Mouse (Mus musculus): ENCODE measurements around the gene Snx30. TPM values are rescaled to one million over a fixed set of nuclear protein-coding genes. Genes with fewer than 3 reads are reported as not detected.

The Snx30 gene
- polyA plus RNA-seq (2014; fragmentation: Illumina TruSeq; extraction: RNeasy Lipid Tissue Mini Kit (QIAGEN cat#74804)): 5.8 TPM

GRCm38 (mm10) chr4:59805181-59805967 is at the start of gene Snx30:
Gene Snx30, plus strand, starts transcription at chr4:59805840.

GRCm38 (mm10) chr4:59801489-59801888 is 4.2 kb upstream of the Snx30 start, which contains the start of gene Inip:
Gene Inip, minus strand, starts transcription at chr4:59801589.

GRCm38 (mm10) chr4:59914608-59915403 is 109.2 kb downstream of the Snx30 start, which contains the start of gene Slc46a2:
Gene Slc46a2, minus strand, starts transcription at chr4:59915056.

Other genes starting within 250 kb of the Snx30 start
- 130 TPM for gene Hsdl2, start 224.3 kb upstream of the Snx30 start, polyA plus RNA-seq (2014; fragmentation: Illumina TruSeq; extraction: RNeasy Lipid Tissue Mini Kit (QIAGEN cat#74804))
- 6.4 TPM for gene E130308A19Rik, start 179.6 kb upstream of the Snx30 start, polyA plus RNA-seq (2014; fragmentation: Illumina TruSeq; extraction: RNeasy Lipid Tissue Mini Kit (QIAGEN cat#74804))
- gene Inip, start 4.3 kb upstream of the Snx30 start, polyA plus RNA-seq (2014; fragmentation: Illumina TruSeq; extraction: RNeasy Lipid Tissue Mini Kit (QIAGEN cat#74804)): 74.2 TPM
- gene Slc46a2, start 109.2 kb downstream of the Snx30 start, polyA plus RNA-seq (2014; fragmentation: Illumina TruSeq; extraction: RNeasy Lipid Tissue Mini Kit (QIAGEN cat#74804)): not detected
- gene Mup4, start 154.9 kb downstream of the Snx30 start, polyA plus RNA-seq (2014; fragmentation: Illumina TruSeq; extraction: RNeasy Lipid Tissue Mini Kit (QIAGEN cat#74804)): not detected
- gene Mup6, start 158.5 kb downstream of the Snx30 start, polyA plus RNA-seq (2014; fragmentation: Illumina TruSeq; extraction: RNeasy Lipid Tissue Mini Kit (QIAGEN cat#74804)): 1.4 TPM

Data from ovary, adult 10 weeks (tissue).